Mouse (Mus musculus) brown adipose tissue, adult 24 weeks (tissue): Measurements from ENCODE around the gene Ly6g6c. TPM values are rescaled to one million over a fixed set of nuclear protein-coding genes. Genes with fewer than 3 reads are reported as not detected.

Experiments
- H3K27ac ChIP-seq: fragments of 200-500 bp; replicated peaks from 2 replicates; pipeline ENCODE4 v1.5.1; 2012; ENCODE audit warnings: low read depth, mild to moderate bottlenecking, low read length
- H3K4me1 ChIP-seq: fragments of 200-500 bp; 2 replicates; pipeline ENCODE4 v1.6.1; 2012; ENCODE audit warnings: low read length, mixed read lengths; ENCODE audit not compliant: control insufficient read depth, insufficient read depth, insufficient read length
- H3K4me3 ChIP-seq: fragments of 200-500 bp; 2 replicates; pipeline ENCODE4 v1.5.1; 2012; ENCODE audit warnings: low read depth, mild to moderate bottlenecking, low read length, moderate library complexity; ENCODE audit not compliant: insufficient read depth
- polyA plus RNA-seq: library from polyadenylated mRNA; stranded (reverse); fragments of >200 nt; gene quantifications from 2 replicates; pipeline ENCODE4 v1.2.4, GENCODE M21; 2012; ENCODE audit not compliant: missing spikeins, insufficient read depth, insufficient read length

Ly6g6c gene
- polyA plus RNA-seq, result not detected in 2 replicates

- H3K27ac ChIP-seq, result no peak within 1 kb of the TSS
- H3K4me1 ChIP-seq, result no peaks in the 10 kb centered on the region
- peak within 1 kb of the TSS; percentile 42 for H3K4me3 ChIP-seq
Measured at GRCm38 (mm10) chr17:35064951-35065947, at the start of gene Ly6g6c. Gene Ly6g6c, plus strand, starts transcription at chr17:35065388.

GRCm38 (mm10) chr17:35016376-35016775 is 48.8 kb upstream of the Ly6g6c start, which contains the start of gene Vwa7:
Gene Vwa7, plus strand, starts transcription at chr17:35016579.
- Histone ChIP-seq H3K4me1 (no peaks in the 10 kb centered on the region), H3K27ac (no peak within 1 kb of the TSS), H3K4me3 (no peak within 1 kb of the TSS)

DNA sequence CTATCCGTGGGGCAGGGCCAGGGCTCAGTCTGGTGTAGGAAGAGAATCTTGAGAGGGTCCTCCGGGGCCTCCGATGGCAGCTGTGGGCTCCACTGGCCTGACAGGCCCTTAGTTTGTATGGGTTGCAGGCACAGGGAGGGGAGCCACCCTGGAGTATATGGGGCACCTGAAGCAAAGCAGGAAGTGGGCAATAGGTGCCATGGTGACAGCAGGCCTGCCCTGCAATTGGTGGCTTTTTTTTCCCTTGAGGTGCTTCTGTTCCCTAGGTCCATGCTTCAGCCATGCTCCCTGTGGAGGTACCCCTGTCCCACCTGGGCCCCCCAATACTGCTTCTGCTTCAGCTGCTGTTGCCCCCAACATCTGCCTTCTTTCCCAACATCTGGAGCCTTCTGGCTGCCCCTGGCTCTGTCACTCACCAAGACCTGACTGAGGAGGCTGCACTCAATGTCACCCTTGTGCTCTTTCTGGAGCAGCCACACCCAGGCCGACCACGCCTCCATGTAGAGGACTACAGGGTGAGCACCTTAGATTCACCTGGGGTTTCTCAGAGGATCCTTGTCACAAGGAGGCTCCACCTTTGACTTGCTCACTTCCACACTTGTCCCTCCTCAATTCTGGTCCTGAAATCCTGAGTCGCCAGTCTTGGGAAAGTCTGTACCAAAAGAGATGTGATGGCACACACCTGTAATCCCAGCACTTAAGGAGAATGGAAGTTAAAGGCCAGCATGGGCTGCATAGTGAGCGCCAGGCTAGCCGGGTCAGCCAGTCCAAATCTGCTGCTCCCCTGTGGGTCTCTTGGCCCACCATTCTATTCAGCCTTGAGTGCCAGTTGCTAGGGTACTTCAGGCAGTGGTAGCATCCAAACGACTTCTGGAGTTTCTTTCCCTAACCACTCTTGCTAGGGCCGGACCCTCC is 48.1 kb upstream of the Ly6g6c start:
- H3K27ac ChIP-seq, result no peak overlapping the region
- no peaks in the 10 kb centered on the region for H3K4me1 ChIP-seq
- H3K4me3 ChIP-seq, result no peak overlapping the region

GRCm38 (mm10) chr17:35017706-35018030 is 47.5 kb upstream of the Ly6g6c start:
- no peak overlapping the region for H3K27ac ChIP-seq
- no peak overlapping the region for H3K4me3 ChIP-seq
- H3K4me1 ChIP-seq, result peaks cover 2% of the 10 kb centered on the region; the same call in 1 of the 2 replicates

GRCm38 (mm10) chr17:35018171-35018570 is 47.0 kb upstream of the Ly6g6c start:
- H3K4me1 ChIP-seq, result peaks cover 3% of the 10 kb centered on the region; the same call in 1 of the 2 replicates
- no peak overlapping the region for H3K4me3 ChIP-seq
- no peak overlapping the region for H3K27ac ChIP-seq

DNA sequence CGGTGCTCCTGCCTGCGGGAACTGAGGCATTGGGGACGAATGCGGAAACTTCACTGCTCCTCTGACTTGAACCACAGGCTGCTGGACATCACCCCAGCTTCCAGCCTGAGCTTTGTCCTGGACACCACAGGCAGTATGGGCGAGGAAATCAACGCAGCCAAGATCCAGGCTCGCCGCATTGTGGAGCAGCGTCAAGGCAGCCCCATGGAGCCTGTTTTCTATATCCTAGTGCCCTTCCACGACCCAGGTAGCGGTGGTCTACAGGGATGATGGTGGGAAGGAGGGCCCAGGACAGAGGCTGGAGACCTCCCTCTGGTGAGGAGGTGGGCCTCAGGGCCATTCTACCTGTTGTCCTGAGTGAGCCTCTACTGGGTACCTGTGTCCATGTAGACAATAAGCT is 45.3 kb upstream of the Ly6g6c start:
- no peak overlapping the region for H3K27ac ChIP-seq
- peaks cover 3% of the 10 kb centered on the region; the same call in 1 of the 2 replicates for H3K4me1 ChIP-seq
- H3K4me3 ChIP-seq, result no peak overlapping the region

DNA sequence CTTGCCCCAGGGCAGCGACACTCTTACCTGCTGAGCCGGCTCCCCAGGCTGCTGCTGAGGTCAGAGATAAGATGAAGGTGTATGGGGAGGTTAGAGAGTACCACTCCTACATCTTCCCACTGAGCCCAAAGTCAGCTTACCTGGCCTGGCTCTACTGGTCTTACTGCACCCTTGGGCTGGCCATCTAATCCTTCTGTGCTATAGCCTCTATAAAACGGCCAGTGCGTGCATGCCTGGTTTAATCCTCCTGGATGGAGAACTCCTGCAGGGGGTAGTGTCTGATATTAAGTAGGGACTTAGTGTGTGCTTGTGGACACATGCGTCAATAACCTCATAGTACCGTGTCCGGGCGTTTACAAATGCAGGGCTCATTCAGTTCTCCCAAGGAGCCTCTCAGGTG is 44.6 kb upstream of the Ly6g6c start:
- Histone ChIP-seq H3K4me1 (peaks cover 3% of the 10 kb centered on the region; the same call in 1 of the 2 replicates), H3K4me3 (no peak overlapping the region), H3K27ac (no peak overlapping the region)

DNA sequence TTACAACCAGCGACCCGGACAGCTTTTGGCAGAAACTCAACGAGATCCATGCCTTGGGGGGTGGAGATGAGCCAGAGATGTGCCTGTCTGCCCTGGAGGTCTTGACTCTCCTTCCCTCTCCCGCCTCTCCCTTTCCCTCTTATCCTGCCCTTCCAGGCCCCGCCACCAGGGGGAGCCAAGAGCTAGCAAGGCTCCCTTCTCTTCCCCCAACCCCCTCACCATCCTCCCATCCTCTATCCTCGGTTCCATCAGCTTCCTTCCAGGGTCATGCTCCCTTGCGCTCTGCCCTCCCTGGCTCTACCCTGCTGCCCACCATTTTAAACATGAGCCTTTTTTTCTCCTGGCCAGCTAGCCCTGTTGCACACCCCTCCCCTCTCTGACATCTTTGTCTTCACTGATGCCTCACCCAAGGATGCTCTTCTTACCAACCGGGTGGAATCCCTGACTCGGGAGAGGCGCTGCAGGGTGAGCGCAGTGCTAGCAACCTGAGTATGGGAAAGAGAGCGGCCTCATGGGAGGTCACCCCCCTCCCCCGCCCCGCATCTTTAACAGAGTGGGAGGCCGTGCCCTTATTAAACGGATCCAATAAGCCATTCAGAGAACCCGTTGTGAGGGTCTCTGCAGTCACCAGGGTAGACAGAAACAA is 43.9 kb upstream of the Ly6g6c start:
- Histone ChIP-seq H3K4me1 (peaks cover 3% of the 10 kb centered on the region; the same call in 1 of the 2 replicates), H3K4me3 (peak overlapping the region; percentile 42), H3K27ac (peak overlapping the region; percentile 94)

DNA sequence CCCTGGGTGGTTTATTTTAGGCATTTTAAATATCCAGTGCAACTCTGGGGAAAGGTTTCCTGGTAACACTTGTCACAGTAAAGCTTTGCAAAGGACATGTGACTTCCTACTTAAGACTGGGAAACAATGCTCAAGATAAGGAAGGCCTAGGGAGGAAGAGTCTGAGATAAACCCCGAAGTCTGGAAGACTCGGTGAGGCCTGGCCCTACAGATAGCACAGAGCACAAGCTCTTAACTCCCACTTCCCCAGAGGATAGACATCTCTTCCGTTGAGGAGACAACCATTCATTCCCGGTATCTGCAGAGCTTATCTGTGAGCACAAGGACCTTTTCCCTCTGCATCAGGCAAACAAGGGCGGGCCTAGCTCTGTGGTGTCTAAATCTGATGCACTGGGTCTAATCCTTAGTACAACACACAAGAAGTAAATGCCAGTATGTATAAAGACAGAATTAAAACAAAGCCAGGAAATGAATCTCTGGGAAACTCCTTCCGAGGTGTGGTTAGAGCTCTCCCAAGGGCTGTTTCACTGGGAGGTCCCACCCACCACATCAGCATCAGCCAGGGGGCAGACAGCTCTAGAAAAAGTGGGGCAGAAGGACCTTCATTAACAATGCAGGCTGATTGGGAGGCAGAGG is 43.2 kb upstream of the Ly6g6c start:
- peaks cover 3% of the 10 kb centered on the region; the same call in 1 of the 2 replicates for H3K4me1 ChIP-seq
- H3K4me3 ChIP-seq, result peak overlapping the region; percentile 42; the same call in 1 of the 2 replicates
- peak overlapping the region; percentile 94 for H3K27ac ChIP-seq

DNA sequence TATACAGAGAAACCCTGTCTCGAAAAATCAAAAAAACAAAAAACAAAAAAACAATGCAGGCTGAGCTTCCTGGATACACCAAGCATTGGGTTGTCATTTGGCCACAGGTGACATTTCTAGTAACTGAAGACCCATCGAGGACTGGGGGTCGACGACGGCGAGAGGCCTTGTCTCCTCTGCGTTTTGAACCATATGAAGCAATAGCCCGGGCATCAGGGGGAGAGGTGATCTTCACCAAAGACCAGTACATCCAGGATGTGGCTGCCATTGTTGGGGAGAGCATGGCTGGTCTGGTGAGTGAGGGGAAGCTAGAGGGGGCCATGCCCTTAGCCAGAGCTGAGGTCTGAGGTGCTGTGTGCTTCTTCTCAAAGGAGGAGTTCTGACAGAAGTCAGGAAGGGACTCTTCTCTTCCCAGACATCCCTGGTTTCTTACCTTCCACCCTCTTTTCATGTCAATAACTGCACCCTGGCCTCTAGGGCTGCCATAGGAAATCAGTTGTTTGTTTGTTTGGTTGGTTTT is 42.6 kb upstream of the Ly6g6c start:
- Histone ChIP-seq H3K27ac (peak overlapping the region; percentile 94), H3K4me1 (peaks cover 3% of the 10 kb centered on the region; the same call in 1 of the 2 replicates), H3K4me3 (no peak overlapping the region)

DNA sequence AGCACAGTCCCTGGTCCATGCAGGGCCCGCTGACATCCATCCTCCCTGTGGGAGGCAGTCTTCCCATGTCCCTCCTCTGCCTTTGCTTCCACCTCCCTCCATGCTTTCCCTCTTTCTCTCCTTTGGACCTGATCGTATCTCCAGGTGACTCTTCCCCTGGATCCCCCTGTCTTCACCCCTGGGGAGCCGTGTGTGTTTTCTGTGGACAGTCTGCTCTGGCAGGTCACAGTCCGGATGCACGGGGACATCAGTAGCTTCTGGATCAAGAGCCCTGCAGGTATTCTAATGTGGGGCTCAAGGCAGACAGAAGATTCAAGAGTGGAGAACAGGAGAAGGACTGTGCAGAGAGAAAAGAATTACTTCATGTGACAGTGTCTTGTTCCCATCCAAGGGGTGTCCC is 42.0 kb upstream of the Ly6g6c start:
- H3K27ac ChIP-seq, result no peak overlapping the region; the same call in 1 of the 2 replicates
- peaks cover 3% of the 10 kb centered on the region; the same call in 1 of the 2 replicates for H3K4me1 ChIP-seq
- H3K4me3 ChIP-seq, result no peak overlapping the region

GRCm38 (mm10) chr17:35023756-35024155 is 41.4 kb upstream of the Ly6g6c start:
- H3K4me3 ChIP-seq, result no peak overlapping the region
- no peak overlapping the region for H3K27ac ChIP-seq
- H3K4me1 ChIP-seq, result peaks cover 3% of the 10 kb centered on the region; the same call in 1 of the 2 replicates

DNA sequence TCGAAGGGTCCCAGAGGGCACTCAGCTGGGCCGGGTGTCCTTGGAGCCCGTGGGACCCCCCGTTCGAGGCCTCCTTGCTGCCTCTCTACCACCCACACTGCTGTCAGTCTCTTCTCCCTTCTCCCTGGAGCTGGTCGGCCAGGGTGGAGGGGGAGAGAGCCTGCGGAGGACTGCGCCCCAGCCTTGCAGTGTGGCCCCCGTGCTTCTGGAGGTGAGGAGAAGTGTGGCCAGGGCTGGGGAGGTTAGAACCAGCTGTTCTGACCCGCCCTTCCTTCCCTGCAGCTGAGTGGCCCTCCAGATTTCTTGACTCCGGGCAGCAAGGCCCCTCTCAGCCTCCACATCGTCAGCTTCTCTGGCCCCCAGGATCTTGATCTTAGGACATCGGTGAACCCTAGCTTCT is 40.9 kb upstream of the Ly6g6c start:
- H3K4me3 ChIP-seq, result no peak overlapping the region
- H3K4me1 ChIP-seq, result peaks cover 3% of the 10 kb centered on the region; the same call in 1 of the 2 replicates
- H3K27ac ChIP-seq, result no peak overlapping the region
